Mouse (Mus musculus) 3T3-L1 (cell line): ENCODE results near the gene Wdfy3.
"Not testable (repeated sequence)": the region's sequence is repeated elsewhere in the genome, so short reads cannot be mapped to it uniquely, and the experiment has no call there.

Experiments used
- DNase-seq: peaks from one replicate; pipeline ENCODE4 v3.0.0-alpha.2; 2015; ENCODE audit warnings: low read depth, low spot score

Gene Wdfy3

DNA sequence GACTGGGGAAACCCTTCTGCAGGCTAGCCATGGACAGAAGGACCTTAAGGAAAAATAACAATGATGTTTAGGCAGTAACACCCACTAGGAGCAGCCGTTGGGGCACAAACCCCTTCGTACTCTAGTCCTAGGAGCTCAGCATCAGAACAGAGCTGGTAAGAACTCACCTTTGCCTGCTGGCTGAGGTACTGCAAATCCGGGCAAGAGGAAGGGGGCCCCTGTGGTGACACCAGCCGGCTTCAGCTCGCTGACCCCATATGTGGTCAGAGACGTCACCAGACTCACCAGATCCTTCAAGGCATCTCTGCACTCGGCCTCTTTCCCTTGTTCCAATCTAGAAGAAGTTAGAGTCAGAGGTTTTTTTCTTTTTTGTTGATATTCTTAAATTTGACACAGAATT, 121.1 kb downstream of the Wdfy3 start:
- DNase-seq = no peak

DNA sequence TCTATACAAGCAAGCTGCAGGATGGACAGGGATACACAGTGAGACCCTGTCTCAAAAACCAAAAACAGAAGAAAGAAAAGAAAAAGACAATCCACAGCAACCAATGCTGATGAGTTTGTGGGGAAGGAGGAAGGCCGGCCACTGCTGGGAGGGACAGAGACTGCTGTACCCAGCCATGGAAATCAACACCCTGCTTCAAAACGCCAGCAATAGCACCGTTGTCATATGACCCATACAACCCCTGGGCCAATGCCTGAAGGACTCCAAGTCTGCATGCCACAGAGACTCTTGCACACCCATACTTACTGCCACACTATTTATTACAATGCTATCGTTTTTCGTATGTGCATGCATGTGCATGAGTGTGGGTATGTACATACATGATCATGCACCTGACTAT, 124.0 kb downstream of the Wdfy3 start:
- DNase-seq = no peak

DNA sequence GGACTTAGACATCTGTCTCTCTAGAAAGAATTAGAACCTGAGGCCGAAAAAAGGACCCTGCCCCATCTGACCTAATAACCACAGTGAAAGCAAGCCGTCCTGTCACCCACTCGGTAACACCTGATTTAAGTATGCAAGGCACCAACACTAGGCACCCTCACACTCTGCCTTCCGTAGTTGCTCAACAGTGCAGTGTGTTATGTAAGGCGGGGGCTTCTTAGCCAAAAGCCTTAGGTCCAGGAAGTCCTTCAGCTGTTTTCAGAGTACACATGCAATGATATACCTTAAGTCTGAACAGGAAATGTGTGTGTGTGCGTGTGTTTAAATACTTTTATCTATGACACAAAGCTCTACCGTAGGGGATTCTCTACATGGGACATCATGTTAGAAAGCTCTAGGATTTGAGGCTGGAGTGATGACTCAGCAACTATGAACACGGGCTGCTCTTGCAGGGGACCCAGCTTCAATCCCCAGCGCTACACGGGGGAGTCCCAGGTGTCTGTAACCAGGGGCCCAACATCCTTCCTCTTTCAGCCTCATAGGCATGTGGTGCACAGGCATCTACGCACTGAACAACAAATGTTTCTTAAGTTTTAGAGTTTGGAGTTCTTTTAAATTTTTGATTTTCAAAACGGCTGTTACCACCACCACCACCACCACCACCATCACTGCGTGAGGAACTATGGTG, 131.7 kb downstream of the Wdfy3 start:
- DNase-seq = no peak

DNA sequence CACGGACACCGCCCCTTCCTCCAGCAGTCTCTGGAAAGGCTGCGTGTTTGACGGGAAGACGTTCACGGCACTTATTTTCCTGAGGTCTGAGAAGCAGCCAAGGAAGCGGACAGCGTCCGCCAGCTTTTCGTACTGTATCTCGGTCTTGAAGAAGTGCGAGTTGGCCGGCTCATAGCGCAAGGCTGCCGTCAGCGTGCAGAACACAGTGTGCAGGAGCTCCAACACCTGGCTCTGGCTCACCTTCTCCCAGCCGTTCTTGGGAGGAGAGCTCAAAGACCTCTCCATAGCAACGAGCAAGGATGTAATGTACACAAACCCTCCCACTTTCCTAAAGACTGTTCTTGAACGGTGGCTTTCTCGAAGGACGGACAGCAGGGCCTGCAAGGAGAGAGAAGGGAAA, 132.4 kb downstream of the Wdfy3 start:
- DNase-seq = no peak

DNA sequence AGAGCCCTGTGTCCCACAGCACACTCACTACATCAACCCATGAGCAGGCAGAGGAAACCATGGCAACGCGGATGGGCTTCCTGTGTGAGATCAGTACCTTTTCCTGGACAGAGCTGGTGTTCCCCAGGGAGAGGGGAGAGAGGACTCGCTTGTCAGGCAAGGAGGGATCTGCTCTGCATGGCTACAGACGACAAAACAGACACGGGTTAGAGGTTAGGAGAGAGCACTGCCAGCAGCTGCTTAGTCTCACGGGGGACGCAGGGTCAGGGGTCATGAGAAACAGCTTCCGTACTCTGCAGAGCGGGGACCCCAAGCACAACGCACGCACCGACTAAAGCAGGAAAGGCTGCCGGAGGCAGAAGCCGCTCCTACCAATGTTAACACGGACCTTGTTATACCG, 133.8 kb downstream of the Wdfy3 start:
- DNase-seq = no peak

DNA sequence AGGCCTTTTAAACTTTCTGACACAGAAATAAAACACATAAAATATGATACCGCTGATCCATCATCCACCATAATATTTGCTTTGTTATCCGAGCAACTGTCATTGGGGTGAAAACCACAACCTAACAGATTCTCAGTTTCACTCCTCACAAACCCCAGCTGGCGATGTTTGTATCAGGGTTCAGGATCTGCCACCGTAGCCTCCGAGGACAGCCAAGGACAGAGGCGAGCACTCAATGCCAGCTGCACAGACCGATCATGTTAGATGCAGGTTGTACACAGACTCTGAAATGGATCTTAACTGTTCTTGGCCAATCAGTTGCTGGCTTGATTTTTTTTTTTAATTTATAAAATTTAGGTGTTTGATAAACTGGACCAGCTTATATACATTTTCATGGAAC, 135.1 kb downstream of the Wdfy3 start:
- DNase-seq = no peak

DNA sequence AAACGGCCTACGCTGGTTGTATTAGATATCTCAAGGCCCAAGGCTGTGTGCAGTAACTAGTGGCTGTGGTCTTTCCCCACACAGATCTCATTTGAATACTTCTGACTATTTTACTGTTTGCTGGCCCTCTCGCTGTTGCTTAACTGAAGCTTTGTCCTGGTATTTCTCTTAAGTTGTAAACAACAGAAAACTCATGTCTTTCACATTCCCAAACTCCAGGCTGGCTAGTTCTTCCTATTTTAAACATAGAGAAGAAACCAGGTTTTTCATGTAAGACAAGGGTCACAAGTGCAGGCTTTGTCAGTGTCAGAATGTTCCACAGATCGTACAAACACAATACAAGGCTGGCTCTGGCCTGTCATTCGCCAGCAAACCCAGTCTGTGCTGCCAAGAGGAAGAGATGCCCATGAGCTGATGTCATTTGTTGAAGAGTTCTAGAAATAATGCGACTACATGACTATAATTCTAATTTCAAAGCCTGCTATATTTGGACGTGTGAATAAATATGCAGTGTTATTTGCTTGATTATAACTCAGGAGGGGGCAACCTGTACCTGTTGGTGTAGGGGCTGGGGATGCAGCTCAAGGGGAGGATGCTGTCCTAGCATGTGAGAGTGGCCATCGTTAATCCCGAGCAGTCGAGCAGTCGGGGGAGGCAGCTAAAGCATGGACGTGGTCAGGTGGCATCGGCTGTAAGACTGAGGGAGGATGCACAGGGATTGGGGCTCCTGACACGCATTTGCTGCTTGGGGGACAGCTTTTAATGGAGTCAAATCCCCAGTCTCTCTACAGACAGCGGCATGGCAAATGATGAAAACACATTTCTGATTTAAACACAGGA, 136.5 kb downstream of the Wdfy3 start:
- DNase-seq = no peak

DNA sequence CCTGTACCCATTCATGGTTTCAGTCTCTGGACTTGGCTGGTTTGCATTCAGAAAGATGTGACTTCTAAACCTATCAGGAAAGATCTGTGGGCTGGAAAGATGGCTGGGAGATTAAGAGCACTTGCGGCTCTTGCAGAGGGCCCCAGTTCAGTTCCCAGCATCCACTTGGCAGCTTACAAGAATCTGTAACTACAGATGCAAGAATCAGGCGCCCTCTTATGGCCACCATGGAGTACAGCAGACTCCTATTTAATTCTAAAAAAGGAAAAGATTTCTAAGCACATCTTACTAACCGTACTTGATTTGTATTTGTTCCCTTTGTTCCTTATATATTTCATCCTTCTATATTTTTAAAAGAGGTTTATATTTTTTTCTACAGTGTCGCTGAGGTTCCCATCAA, 137.7 kb downstream of the Wdfy3 start:
- DNase-seq = peak; percentile 7

DNA sequence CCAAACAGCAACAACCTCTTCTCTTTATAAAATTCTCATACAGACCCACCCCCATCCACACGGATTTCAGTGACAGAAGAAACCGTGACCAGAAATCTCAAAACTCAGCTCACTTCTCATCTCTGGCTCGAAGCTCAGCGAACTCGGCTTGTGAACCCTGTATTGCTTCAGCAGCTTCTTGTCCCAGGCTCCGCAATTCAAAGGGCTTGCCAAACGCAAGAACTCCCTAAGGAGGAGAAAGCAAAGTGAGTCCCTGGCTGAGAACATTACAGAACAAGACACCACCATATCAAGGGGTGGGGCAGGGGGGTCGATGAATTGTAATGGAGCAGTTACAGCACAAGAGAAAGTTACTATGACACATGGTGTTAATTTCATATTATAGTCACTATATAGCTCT, 143.4 kb downstream of the Wdfy3 start:
- no peak for DNase-seq

DNA sequence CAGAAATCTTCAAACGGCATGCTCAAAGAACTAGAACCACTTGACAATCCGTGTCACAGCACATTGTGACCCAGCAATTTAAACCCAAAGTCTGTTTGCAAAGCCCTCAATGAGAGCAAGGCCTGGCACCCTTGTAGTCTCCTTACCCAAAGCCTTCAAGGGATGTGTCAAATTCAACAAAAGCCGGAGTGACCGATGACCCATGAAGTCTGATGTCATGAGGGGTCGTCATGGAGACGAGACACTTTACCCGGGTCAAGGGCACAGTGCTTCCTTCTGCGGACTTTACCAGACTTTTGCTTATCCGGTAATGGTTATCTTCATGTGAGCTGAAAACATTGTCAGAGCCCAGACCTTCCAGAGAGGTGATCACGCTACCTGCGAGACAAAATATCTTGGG, 146.0 kb downstream of the Wdfy3 start:
- no peak for DNase-seq

DNA sequence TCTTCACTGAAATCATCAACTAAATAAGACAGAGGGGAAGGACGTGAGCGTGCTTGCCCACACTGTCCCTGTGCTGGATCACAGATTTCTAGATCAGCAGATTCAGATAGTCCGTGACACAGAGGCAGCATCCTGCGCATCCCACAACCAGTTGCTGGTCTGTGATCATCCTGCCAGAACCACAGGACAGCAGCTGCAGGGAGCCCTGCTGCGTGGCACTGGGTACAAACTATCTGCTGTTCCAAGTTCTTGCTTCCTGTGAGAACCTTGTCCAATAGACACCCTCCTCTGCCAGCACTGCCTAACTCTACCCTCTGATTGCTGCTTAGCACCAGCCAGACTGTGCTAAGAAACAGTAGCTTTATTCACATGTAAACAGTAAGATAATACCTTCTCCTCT, 150.2 kb downstream of the Wdfy3 start:
- no peak for DNase-seq

DNA sequence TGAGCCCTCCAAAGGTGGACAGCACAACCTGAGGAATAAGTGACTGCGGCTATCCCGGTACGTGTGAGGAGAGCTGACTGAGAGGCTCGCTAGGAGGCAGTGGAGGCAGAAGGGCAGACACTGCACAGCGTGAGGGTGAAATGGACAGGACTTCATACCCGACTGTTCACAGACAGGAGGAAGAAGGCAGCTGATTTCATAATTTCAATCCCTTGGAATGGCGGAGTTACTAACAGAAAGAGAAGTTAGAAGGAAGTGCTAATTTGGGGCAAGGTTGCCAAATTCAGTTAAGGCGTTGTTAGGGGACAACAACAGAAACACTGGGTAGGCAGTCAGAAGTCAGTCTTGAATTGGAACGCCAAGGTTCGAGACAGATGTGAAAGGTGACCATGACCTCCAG, 160.3 kb downstream of the Wdfy3 start:
- DNase-seq = no peak

DNA sequence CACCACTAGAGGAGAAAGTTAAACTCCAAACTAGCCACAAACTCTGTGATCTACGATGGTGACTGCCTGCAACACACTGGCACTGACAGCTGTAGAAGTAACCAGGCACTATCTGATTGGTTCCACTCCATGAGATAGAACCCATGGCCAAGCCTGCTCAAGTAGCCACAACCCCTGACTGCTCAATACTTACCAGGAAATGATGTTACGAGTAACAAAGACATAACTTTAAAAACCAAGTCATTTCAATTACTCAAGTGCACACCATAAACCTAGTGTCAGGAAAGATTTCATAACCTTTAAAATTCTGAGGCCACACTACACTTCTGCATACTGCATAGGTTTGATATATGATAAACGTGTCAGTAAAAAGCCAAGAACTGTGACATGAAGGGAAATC, 164.1 kb downstream of the Wdfy3 start:
- DNase-seq = no peak

DNA sequence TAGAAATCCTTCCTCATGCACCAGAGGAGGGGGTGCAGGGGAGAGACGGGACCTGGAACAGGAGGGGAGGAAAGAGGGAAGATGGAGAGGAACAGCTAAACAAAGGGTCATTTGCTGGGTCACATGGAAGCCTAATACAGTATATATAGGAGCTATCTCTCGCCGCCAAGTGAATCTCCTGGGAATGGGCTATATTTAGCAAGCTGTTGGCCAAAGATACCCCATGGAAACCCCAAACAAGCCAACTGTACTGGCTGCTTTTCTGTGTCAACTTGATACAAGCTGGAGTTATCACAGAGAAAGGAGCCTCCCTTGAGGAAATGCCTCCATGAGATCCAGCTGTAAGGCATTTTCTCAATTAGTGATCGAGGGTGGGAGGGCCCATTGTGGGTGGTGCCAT, 164.9 kb downstream of the Wdfy3 start:
- not testable (repeated sequence) for DNase-seq

DNA sequence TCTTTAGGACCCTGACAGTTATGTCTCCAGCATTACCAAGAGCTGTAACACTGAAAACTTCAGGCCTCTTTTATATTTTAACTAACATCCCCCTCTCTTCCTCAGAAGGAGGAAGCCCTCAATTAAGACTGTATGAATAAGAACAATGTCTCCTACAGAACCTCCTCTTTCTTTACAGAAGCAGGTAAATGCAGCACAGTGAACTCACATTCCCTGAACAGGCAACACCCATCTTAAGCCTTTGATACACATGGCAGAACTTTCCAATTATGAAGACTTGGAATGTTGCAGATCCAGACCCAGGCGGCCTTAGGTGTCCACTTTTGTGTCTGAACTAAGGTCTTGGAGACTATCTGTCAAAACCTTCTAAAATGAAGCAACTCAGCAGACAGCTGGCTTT, 167.0 kb downstream of the Wdfy3 start:
- no peak for DNase-seq

DNA sequence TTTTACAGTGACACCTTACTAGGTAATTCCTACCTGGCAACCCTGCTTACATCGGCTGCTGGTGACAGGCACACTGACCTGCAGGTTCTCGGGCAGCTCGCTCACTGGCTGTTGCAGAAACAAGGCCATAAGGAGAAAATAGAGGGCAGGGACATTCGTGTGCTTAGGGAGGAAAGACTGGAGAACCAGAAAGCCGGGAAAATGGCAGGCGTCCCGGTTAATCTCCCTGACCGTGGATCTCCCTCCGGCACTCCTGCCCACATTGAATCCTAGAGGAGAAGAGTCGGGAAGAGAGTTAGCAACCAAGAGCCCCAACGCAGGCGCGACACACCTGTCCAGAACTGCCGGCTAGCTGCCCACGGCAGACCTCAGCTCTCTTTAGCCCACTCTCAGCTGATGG, 169.7 kb downstream of the Wdfy3 start:
- no peak for DNase-seq

DNA sequence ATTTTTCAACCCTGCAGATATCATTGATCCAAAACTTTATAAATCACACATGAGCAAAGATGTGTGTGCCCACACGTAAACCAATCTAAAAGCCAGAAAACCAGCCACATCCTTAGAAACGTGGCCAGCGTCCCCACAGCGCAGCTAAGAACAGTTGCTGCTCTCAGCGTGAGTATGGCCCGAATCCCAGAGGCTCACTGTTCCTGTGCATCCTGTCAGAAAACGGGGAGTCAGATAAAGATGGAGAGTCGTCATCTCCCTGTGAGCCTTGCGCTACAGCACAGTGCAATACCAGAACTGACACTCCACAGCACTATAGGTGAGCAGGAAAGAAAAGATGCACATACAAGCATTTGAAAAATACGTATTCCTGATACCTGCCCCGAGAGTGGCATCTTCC, 172.9 kb downstream of the Wdfy3 start:
- no peak for DNase-seq

DNA sequence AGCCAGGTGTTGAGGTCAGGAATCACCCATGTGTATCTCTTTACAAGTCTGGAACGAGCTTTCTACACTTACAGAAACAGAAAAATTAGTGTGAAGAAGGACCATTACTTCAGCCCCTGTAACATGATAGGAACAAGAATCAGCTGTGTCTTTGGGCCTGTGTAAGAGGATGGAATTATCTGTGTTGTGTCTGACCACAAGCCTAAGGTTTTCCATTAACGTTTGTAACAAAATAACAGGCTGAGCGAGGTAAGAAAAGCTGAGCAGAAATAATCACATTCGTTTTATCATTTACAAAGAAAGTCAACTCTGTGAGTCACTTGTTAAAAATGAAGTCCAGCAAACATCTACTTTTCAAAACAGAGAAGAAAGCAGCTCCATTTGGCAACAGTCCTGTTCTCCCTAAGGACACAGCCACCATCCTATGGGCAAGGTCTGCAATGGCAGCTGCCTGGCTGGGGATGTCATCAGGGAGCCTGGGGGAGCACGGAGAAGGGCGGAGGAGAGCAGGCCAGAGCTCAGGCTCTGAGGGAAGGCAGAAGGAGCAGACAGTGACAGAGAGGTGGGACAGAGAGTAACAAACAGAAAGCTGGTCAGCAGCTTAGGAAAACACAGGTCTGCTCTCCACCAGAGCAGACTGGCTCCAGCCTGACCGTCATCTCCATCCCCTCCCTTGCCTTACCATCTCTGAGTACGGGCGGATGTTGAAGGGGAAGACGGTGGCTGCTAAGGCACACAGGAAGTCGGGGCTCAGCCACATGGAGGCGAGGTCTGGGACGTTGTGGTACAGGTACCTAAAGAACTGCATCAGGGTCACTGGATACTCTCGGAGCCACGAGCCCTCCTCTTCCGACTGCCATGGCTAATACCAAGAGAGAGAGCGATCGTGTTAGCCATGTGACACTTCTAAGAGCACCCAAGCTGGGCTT, 173.7 kb downstream of the Wdfy3 start:
- DNase-seq = peak; percentile 61

DNA sequence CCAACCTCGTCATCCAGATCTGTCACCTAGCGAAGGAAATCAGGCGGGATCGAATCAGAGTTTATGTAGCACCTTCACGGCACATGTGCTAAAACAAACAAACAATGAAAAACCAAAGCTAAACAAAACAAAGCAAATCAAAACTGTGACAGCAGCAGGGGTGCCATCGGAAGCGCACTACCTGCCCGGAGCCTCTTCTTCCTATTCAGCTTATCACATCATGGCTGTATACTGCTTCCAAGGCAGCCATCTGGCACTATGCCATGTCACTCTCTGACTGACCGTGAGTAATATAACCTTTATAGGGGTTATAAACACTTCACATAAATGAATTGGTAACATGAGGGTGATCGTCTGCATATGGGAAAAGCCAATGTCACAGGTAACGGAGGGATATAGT, 174.6 kb downstream of the Wdfy3 start:
- DNase-seq = peak; percentile 8

DNA sequence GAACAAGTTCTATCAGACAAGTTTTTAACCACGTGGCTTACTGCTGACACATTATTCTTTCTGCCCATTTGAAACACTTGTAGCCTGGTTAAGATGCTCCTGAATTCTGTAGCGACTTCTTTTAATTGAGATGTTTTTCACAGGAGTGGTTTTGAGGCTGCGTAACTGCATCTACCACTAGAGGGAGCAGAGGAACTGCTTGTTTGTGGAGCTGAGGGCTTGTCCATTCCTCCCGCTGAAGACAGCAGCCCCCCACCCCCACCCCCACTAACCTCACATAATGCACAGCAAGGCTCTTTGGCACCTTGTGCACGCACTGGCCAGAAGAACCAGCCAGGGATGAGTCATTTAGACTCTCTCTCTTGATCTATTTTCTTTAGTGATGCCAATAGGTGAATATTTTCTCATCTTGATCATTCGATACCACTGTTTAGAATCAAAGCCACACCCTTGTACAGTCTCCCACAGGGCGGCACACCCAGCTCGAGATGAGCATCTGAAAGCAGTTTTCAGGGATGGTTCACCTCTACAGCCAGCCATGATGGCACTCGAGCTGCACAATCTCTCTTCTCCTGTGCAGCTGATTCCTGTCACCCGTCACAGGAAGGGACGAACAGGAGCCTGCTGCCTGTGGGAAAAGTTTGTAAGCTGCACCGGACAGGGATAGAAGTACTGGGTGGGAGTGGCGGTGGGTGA, 175.8 kb downstream of the Wdfy3 start:
- peak; percentile 47 for DNase-seq

DNA sequence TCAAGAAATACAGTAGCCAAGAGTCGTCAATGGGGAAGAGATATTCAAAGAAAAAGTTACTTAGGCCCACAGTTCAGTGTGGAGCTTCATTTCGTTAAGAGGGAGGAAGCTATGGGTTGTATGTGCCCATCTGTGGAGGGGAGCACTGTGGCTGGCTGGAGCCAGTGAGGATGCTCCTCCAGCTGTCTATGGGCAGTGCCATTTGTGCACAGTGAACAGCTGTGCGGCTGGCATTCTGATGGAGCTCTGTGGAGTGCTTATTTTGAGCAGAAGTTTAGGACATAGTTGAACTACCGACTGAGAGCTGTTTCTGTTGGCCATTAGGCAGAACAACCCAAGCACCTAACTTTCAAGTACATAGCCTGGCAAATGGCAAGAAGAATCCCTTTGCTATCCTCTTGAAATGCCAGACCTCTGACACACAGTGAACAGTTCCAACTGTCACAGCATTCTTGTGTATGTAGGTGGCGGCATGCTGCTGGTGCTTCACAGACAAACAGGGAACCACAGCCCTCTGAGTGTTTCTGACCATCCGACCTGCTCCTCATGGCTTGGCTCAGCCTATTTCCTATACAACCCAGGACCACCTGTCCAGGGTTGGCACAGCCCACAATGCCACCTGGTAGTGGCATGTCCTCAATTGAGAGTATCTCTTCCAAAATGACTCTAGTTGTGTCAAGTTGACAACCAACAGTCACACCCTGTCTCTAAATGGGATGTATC, 177.9 kb downstream of the Wdfy3 start:
- DNase-seq = peak; percentile 31
